Mouse (Mus musculus): ENCODE data around the gene Elovl7.

Elovl7 gene

GRCm38 (mm10) chr13:108214081-108214484 lies at the start of gene Elovl7:
Gene Elovl7, plus strand, starts transcription at chr13:108214404.
- peak; percentile 79 for DNase-seq

- DNase-seq, result no peak
Measured at GRCm38 (mm10) chr13:108164621-108165020, 49.6 kb upstream of the Elovl7 start.

- no peak for DNase-seq
Measured at GRCm38 (mm10) chr13:108170002-108170401, 44.2 kb upstream of the Elovl7 start.

DNA sequence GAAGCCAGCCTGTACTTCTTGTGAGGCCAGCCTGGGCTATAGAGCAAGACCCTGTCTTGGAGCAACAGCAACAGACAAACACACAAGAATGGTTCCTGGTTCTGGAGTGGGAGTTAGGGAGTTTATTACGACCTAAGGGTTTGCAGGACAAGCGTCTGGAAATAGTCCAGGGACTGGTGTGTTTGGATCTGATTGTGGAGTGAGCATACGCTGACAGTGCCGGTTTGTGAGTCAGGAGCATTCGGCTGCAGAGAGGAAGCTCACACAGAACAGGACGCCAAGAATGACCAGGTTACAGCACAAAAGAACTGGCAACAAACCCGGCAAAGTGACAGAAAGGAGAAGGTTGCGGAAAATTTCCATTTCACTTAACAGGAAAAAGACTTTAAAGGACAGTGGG lies 43.7 kb upstream of the Elovl7 start:
- DNase-seq, result no peak

- DNase-seq, result no peak
Measured at GRCm38 (mm10) chr13:108179618-108180017, 34.6 kb upstream of the Elovl7 start.

DNA sequence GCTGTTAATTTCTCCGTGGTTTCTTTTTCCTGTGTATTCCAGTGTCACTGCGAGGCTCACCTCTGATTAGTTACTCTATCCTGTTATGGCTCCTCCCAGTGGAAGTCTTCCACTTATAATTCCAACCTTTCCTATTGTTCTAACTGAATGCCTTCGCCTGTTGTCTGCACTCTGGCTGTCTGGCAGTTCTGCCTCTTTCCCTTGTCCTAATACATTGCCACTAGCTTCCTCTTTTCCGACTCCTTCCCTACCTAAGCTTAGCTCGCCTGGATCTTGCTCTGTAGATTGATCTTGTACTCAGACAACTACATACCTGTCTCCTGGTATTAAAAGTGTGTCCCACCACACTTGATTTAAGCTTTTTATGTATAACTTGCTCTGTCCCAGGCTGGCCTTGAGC lies 33.4 kb upstream of the Elovl7 start:
- no peak for DNase-seq

GRCm38 (mm10) chr13:108184743-108185255 lies 29.4 kb upstream of the Elovl7 start:
- DNase-seq, result no peak

GRCm38 (mm10) chr13:108185530-108185929 lies 28.7 kb upstream of the Elovl7 start:
- DNase-seq, result no peak

DNA sequence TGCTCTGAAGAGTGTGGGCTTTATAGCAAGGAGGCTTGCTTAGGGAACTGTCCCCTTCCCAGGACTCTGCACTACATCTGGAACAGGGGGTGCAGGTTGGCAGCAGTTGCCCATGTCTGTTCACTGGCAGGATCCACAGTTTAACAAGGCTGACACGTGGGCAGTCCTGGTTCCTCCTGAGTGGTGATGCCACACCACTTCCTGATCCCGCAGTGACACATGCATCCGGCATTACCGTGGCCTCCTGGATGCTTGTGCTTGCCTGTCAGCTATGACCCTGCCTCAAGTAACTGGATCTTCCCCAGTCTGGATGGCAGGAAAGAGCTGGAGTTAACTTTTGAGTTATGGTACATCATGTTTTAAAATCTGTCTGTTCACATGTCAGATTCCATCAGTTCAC lies 26.2 kb upstream of the Elovl7 start:
- DNase-seq, result no peak

DNA sequence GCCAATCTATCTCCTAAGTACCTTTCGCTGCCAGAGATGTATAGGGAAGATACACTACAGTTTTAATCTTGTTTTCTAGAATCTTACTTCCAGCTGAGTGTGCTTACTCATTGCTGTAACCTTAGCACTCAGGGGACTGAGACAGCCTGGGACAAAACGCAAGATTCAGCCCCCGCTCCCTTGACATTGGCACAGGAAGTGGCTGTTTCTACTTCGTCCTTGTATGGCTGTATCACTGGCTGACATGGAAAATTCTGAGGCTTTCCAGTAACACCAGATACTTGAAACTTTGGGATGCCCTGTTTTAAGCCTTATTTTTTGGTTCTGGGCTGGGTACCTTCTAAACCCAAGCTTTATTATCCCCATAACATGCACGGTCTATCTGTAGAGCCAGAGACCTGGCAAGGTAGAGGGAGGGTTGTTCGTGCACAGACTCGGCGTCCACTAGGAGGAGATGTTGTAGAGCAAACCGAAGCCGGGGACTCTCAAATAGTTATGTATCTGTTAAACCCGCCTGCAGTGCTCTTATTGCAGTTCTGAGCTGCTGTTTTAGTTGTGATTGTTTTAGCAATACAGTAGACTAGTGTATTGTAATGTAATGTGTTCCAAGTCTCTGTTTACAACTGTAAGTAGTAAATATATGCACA lies 23.0 kb upstream of the Elovl7 start:
- DNase-seq, result peak; percentile 68

GRCm38 (mm10) chr13:108195474-108195873 lies 18.7 kb upstream of the Elovl7 start:
- no peak for DNase-seq

- no peak for DNase-seq
Measured at GRCm38 (mm10) chr13:108204857-108205256, 9.3 kb upstream of the Elovl7 start.

DNA sequence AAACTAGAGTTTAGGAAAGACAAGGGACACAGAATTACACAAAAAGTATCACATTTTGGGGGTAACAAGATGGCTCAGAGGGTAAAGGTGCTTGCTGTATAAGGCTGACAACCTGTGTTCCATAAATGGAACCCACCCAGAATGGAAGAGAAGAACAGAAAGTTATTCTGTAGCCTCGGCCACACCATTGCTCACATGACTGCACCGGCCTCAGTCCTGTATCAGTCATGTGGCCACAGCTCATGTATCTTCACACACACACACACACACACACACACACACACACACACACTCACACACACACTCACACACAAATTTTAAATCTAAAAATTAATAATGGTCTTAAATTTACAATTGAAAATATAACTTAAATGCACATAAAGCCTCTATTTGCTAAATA lies 6.8 kb upstream of the Elovl7 start:
- DNase-seq, result no peak

GRCm38 (mm10) chr13:108208090-108208489 lies 6.1 kb upstream of the Elovl7 start:
- DNase-seq, result no peak

- DNase-seq, result no peak
Measured at GRCm38 (mm10) chr13:108210960-108211359, 3.2 kb upstream of the Elovl7 start.

- no peak for DNase-seq
Measured at GRCm38 (mm10) chr13:108212397-108213018, 1.7 kb upstream of the Elovl7 start.

DNA sequence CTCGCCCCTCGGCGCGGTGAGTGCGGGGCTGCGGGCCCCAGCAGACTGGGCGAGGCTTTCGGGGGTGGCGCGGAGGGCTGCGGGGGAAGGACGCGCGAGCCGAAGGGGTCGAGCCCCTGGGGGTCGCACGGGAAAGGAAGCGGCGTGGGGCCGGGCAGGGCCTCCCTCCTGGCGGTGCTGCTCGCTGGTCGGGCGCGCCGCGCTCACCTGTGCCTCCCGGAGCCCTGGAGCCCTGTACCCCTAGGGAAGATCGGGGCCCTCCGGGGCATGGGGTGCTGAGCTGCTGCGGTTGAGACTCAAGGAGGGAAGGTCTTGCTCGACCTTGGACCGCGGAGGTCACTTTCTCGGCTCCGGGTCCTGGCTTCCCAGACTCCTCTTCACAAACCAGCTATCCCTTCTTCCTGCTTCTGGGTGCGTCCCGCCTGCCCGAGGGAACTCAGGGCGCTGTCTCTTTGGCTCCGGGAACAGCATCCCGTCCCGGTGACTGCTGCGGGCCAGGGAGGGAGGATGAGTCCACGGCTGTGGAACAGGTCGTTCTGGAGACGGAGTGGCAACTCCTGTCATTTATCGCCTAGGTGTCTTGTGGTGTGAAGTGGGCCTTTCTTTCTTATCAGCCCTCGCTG lies 392 bp downstream of the Elovl7 start:
- peak; percentile 17 for DNase-seq

DNA sequence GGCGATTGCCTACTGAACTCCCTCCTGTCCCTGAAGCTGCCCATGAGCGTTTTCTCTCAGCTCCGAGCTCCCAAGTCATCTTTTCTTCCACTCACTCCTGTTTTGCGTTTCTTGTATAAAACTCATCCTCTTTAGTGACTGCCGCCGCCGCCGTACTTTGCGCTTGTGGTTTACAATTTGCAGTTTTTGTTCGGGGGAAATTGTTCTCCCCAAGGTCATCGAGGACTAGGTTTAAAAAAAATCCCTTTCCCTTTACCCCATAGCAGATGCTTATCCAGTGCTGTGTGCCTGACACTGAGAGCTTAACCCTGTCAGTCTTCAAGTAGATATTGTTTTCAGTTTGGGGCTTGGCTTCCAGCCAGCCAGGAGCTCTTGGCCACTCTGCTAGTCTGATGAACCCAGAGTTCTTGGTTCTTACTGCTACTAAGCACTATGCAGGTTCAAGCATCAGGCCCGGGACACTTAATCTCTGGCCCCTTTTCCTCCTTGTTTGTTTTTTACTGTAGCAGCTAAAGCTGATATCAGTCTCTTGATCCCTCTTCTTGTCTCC lies 1.1 kb downstream of the Elovl7 start:
- no peak for DNase-seq

DNA sequence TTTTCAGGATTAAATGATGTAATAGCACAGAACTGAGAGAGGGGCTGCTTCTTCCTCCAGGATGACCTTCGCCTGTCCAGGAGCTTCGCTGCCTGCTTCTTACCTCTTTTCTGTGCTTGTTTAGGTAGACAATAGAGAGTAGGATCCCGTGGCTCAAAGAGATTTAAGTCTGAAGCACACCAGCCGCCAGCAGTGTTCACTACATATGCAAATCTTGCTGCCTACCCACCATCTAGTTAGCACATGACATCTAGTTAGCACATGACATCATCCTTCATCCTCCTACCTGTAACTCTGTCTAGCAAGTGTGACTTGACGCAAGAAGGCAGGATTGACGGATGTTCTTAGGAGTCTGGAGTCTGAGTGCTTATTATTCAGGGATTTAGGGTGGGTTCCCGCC lies 5.6 kb downstream of the Elovl7 start:
- no peak for DNase-seq

GRCm38 (mm10) chr13:108229191-108229590 lies 15.0 kb downstream of the Elovl7 start:
- DNase-seq, result no peak

GRCm38 (mm10) chr13:108229634-108230330 lies 15.6 kb downstream of the Elovl7 start:
- peak; percentile 28 for DNase-seq

DNA sequence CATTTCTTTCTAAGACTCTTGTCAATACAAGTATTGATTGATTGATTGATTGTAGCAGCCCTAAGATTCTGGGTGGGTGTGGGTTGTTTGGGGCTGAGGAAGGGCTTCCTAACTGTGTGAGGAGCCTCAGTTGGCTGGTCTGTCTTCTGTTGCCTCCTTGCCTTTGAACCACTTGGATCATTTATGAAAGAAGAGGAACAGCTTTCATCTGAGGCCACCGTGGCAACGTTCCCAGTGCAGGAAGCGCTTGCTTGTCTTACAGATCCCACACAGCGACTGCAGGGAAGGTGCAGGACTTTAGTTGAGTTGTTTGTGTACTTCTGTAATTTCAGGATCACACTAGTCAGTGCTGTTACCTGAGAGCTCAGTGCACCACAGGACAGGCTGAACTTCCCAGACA lies 25.8 kb downstream of the Elovl7 start:
- DNase-seq, result peak; percentile 26

GRCm38 (mm10) chr13:108241715-108242114 lies 27.5 kb downstream of the Elovl7 start:
- DNase-seq, result no peak

Measured in lung, postnatal 14 days (tissue).